Mouse (Mus musculus) urinary bladder, postnatal 4 days (tissue): Measurements from ENCODE around the gene Thyn1.

Source experiments
- DNase-seq, 2 experiments: peaks; one replicate each; pipeline ENCODE4 v3.0.0; 2021 to 2022; ENCODE audit warnings: low spot score in 2 of 2

The Thyn1 gene

GRCm38 (mm10) chr9:26999461-27000395 lies at the start of gene Thyn1, which contains the start of gene Acad8:
TSS of gene Thyn1 (plus strand) at chr9:26999710.
TSS of gene Acad8 (minus strand) at chr9:26999566.
- peak; percentile 89 to 97 for DNase-seq

DNA sequence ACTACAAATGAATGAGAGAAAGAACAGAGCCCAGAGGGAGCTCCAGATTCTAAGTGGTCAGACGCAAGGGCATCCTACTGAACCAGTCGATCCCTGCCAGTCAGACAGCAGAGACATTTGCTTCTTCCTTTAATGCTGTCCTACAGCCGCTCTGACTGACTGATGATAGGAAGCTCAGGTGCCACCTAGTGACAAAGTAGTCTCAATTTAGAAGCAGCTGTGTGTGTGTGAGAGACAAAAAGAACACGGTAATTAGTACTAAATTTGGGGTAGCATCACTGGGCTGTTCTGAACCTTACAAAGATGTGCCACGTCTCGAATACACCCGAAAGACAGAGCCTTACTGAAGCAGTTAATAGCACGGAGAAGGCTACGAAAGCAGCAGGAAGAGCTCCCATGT lies 21.8 kb upstream of the Thyn1 start:
- DNase-seq, result no peak

DNA sequence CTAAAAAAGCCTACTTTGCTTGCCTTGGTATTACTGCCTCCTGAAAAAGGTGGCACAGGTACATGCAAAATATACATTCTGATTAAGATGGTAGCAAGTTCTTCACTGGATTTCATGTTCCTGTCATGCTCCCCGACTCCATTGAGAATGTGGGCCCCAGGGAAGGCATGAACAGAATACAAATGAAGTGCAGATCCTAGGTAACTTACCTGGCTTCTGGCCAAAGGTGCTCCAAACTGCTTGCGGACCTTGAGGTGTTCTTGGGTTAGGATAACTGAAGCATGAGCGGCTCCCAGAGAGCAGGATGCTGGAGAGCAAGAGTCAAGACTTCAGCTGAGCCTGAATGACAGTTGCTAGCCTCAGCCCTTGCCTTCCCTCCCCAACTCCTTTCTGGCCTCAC lies 20.7 kb upstream of the Thyn1 start:
- no peak for DNase-seq

GRCm38 (mm10) chr9:26985090-26985613 lies 14.4 kb upstream of the Thyn1 start:
- no peak for DNase-seq

GRCm38 (mm10) chr9:26985668-26986277 lies 13.7 kb upstream of the Thyn1 start:
- DNase-seq, result no peak

GRCm38 (mm10) chr9:26990181-26990580 lies 9.3 kb upstream of the Thyn1 start:
- DNase-seq, result no peak

DNA sequence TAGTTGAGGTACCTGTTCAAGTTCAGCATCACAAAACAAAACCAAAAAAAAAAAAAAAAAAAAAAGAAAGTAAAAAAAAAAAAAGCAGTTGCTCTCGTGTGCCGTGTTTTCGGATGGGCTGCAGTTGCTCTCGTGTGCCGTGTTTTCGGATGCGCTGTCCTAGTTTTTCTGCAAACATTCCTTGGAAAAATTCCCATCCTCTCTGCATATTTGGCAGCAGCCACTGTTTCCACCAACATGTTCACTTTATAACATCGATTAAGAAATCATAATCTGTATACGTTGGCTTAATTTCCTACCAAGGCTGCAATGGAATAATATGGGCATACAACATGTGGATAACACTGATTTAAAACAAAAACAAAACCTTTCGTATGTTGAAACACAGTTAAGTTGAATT lies 6.4 kb upstream of the Thyn1 start:
- DNase-seq, result no peak

GRCm38 (mm10) chr9:26993900-26994299 lies 5.6 kb upstream of the Thyn1 start:
- DNase-seq, result peak in 1 of 2 experiments; percentile 38

- DNase-seq, result peak in 1 of 2 experiments; percentile 4
Observed at GRCm38 (mm10) chr9:26997062-26997461, 2.4 kb upstream of the Thyn1 start.

DNA sequence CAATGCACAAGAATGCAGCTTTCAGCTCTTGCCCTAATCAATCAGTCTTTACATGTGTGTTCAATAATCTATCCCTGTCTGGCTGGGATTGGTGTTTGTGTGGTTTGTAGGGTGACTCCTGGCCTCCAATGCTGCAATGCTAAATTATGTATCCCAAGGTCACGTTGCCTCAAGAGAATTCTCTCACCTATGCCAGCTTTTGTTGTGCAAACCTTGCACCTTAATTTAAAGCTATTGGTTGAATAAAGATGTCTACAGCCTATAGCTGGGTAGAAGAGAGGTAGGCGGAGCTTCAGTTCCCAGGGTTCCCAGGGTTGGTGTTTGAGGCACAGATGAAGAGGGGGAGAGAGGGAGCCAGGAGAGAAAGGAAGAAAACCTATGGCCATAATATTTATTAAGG lies 2.0 kb upstream of the Thyn1 start:
- no peak for DNase-seq

DNA sequence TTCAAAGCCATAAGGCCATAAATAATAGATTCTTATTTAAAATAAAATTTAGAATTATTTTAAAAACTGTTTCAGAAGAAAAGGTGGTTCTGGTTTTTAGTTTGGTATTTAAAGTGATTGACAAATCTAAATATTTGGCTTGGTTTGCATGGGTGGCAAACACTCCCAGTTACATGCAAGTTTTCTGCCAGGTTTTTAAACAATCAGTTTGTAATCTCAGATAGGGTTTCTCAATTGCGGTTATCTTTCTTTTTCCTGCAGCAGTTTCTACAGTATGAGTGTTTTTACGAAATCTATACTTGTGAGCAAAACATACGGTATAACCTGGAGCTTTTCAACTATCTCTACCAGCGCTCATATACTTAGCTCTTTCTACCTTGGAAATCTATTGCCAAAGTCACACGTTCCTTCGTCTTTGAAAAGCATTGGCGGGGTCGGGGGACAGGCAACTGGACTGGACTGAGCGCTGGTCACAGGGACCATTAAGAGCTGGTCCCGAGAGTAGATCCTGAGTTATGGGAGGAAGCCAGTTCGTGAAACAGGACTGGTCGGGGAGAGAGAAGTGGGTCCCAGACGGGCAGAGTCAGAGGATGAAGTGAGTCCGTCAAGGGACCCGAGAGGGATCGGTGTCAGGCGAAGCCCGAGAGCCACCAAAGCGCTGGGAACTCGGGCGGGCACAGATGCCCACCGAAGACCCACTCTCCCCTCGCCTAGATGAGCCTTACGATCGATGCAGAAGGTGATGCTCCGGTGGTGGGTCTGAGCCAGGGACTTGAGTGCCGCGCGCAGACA lies 645 bp upstream of the Thyn1 start:
- DNase-seq, result peak in 1 of 2 experiments; percentile 57

DNA sequence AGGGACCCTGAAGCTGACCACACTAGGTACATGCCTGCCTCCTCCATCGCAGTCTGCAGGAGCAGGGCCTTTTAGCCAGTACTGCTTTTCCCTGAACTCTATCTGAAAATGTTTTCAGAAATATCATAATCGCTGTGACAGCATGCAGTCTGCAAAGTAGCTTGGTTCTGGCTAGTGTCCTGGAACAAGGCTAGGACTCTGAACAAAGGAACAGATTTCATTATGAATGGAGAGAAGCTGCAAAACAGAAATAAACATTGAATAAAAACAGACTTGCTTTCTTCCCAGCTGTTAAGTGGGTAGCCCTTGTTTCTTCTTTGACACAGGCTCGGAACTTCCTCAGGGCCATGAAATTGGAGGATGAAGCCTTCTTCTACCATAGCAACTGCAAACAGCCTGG lies 5.7 kb downstream of the Thyn1 start:
- DNase-seq, result peak in 1 of 2 experiments; percentile 34

- no peak for DNase-seq
Observed at GRCm38 (mm10) chr9:27005933-27006332, 6.4 kb downstream of the Thyn1 start.

DNA sequence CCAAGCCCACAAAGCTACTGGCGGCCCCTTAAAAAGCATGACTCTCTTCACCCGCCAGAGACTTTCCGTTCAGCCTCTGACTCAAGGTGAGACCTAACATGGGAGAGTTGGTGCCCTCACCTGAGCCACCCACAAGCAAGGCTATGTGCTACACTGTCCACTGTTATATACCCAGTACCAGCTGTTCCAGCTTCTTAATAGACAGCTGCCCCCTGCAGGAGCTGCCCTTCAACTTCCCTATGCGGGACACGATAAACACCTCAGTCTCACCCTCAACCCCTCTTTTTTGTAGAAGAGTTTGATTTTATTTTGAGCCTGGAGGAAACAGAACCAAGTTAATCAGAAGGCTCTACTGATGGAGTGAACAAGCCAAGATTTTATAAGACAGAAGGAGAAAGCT lies 7.4 kb downstream of the Thyn1 start:
- DNase-seq, result no peak

GRCm38 (mm10) chr9:27009231-27009630 lies 9.7 kb downstream of the Thyn1 start:
- no peak for DNase-seq

DNA sequence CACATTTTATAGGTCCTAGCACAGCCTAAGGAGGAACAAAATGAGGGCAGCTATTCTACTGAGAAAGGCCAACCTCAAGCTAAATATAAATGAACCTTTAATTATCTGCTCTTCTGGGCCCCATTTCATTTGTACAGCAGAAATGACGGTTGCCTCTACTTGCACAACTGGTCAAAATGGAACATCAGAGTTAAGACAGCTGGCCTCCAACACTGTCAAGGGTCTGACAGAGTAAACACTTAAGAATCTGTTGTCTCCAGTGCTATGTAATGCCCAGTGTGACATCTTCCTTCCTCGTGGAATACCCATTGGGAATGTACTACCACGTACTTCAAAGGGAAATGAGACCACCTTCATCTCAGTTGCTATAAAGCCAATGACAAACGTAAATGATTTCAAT lies 12.1 kb downstream of the Thyn1 start:
- DNase-seq, result no peak

DNA sequence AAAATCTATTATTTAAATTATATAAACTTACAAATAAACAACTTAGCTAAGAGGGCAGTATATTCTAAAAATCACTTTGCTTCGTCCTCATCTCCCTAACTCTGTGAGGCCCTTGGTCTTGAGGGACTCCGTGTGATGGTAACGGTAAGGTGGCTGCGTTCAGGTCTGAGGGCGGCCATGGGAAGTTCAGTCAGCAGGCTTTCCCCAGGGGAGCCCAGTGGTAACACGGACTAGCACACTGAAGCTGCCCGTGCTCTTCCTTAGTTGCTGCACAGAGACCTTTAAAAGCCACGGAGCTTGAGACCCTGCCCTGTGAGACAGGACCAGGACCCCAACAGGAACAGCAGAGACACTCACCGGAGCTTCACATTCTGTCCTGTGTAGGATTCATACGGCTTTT lies 19.5 kb downstream of the Thyn1 start:
- DNase-seq, result no peak

- no peak for DNase-seq
Observed at GRCm38 (mm10) chr9:27023681-27024080, 24.2 kb downstream of the Thyn1 start.

GRCm38 (mm10) chr9:27026708-27027107 lies 27.2 kb downstream of the Thyn1 start:
- DNase-seq, result no peak

DNA sequence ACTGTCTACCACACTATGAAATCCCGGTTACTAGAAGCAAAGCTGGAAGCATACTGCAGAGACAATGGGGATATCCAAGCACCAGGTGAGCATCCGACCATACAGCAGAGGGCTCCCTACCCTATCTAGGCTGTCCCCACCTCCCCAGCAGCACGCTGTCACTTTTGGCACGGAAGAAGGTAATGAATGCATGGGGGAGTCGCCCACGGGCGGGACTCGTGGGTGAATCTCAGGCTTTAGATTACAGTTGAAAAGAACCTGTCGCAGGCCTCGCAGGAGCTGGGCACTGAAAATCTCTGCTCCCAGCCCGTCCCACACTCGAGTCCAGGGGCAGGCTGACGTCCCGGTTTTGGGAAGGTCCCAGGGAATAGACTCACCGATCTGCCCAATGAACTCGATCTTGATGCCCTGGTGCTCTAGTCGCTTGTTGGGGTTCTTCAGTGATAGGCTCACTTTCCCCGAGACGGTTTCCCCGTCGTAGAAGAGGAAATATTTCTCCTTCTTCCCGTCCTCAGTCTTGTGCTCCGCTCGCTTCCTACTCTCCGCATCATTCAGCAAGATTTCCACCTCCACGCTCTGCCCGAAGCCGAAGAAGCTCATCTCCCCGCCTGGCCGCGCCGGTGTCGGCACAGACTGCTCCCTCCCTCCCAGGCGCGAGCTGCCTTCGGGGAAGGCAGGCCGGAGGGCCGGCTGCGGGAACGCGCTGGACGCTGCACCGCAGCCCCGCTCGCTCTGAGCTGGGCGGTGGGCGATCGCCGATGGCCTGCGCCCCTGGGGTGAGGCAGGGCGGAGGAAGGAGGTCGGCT lies 29.7 kb downstream of the Thyn1 start:
- DNase-seq, result peak; percentile 25 to 61
